Mouse (Mus musculus): ENCODE measurements around the gene Gltpd2.

DNA sequence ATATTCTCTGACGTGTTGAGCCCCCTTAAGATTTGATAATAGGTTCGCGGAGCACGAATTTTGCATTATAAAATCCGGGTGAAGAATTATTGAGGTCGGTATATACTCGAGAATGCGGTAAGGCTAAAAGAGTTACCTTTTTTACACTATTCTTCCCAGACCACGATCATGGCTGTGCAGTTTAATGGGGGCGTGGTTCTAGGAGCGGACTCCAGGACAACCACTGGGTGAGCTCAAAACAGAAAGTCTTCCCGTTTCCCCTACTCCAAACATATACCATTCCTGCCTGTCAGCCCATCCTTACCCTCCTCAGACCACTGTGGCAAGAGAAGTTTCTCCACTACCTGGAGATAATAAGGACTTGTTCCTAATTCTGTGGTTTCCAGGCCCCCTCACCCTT is 6.7 kb downstream of the Gltpd2 start:
- TF ChIP-seq CTCF (IDR thresholded peaks at IDR 0.05; ENCODE audit: insufficient read depth, low read length) (no peak), POLR2A (IDR thresholded peaks at IDR 0.05; ENCODE audit: borderline replicate concordance, extremely low read depth, low read depth, low read length) (no peak)

Measured in lung, adult 2 months (tissue).